Mouse (Mus musculus) left cerebral cortex, postnatal 10 days (tissue): Measurements from ENCODE around the gene Unc5b. TPM values are rescaled to one million over a fixed set of nuclear protein-coding genes. Genes with fewer than 3 reads are reported as not detected.

Source experiments
- DNase-seq, 2 experiments: peaks; one replicate each; pipeline ENCODE4 v3.0.0; 2021 to 2022; ENCODE audit warnings: low spot score in 2 of 2, mixed read lengths in 1 of 2; ENCODE audit errors: extremely low spot score in 1 of 2
- intact Hi-C: fragments of 180-260 bp; cut with DNase I; formaldehyde crosslinking; loops from one replicate; pipeline ENCODE4 v1.15.1; 2025
- total RNA-seq, 2 experiments: library from RNA; stranded (reverse); gene quantifications; 2 replicates each; pipeline ENCODE4 v1.2.3; 2021

Gene Unc5b
- total RNA-seq, 2 experiments from 2014 or later = 7.6 to 8.3 TPM

- DNase-seq = no peak
- intact Hi-C loops = no loop called here
Measured at GRCm38 (mm10) chr10:60805436-60806206, 25.8 kb downstream of the Unc5b start.

- no peak for DNase-seq
- intact Hi-C loops = no loop called here
Measured at GRCm38 (mm10) chr10:60804865-60805264, 26.5 kb downstream of the Unc5b start.

- intact Hi-C loops = no loop called here
- no peak for DNase-seq
Measured at GRCm38 (mm10) chr10:60803971-60804370, 27.4 kb downstream of the Unc5b start.

GRCm38 (mm10) chr10:60801898-60802412 is 29.4 kb downstream of the Unc5b start:
- intact Hi-C loops = no loop called here
- no peak for DNase-seq

- intact Hi-C loops = no loop called here
Measured at GRCm38 (mm10) chr10:60801168-60801897, 30.0 kb downstream of the Unc5b start.

GRCm38 (mm10) chr10:60800295-60801167 is 30.9 kb downstream of the Unc5b start:
- intact Hi-C loops = no loop called here
- DNase-seq = no peak

More at GRCm38 (mm10) chr10:60801168-60801897, 30.0 kb downstream of the Unc5b start:
- no peak for DNase-seq

- no peak for DNase-seq
- intact Hi-C loops = no loop called here
Measured at GRCm38 (mm10) chr10:60797682-60798422, 33.5 kb downstream of the Unc5b start.

GRCm38 (mm10) chr10:60796474-60796873 is 34.9 kb downstream of the Unc5b start:
- DNase-seq = no peak
- intact Hi-C loops = no loop called here

GRCm38 (mm10) chr10:60796028-60796427 is 35.4 kb downstream of the Unc5b start:
- no peak for DNase-seq
- intact Hi-C loops = no loop called here

- DNase-seq = no peak
- intact Hi-C loops = no loop called here
Measured at GRCm38 (mm10) chr10:60794792-60795191, 36.6 kb downstream of the Unc5b start.

GRCm38 (mm10) chr10:60794374-60794773 is 37.0 kb downstream of the Unc5b start:
- DNase-seq = peak in 1 of 2 experiments; percentile 23
- intact Hi-C loops = no loop called here

- DNase-seq = peak in 1 of 2 experiments; percentile 83
Measured at GRCm38 (mm10) chr10:60792841-60793240, 38.5 kb downstream of the Unc5b start.

GRCm38 (mm10) chr10:60792365-60792764 is 39.0 kb downstream of the Unc5b start:
- DNase-seq = no peak
- intact Hi-C loops = no loop called here

More at GRCm38 (mm10) chr10:60792841-60793240, 38.5 kb downstream of the Unc5b start:
- intact Hi-C loops = no loop called here

GRCm38 (mm10) chr10:60790912-60791311 is 40.5 kb downstream of the Unc5b start:
- no peak for DNase-seq
- intact Hi-C loops = no loop called here

GRCm38 (mm10) chr10:60787303-60788074 is 43.9 kb downstream of the Unc5b start:
- DNase-seq = no peak
- intact Hi-C loops = no loop called here

- intact Hi-C loops = no loop called here
Measured at GRCm38 (mm10) chr10:60783608-60784007, 47.8 kb downstream of the Unc5b start.

GRCm38 (mm10) chr10:60779628-60780027 is 51.8 kb downstream of the Unc5b start:
- intact Hi-C loops = loop anchor here (2.0 to 5.0 kb wide), 3 partner anchors 48 to 288 kb away; no protein-coding TSS in a partner anchor
- peak; percentile 30 to 69 for DNase-seq

More at GRCm38 (mm10) chr10:60783608-60784007, 47.8 kb downstream of the Unc5b start:
- no peak for DNase-seq
